Mouse (Mus musculus): ENCODE measurements around the gene Wbp11.

Wbp11 gene

DNA sequence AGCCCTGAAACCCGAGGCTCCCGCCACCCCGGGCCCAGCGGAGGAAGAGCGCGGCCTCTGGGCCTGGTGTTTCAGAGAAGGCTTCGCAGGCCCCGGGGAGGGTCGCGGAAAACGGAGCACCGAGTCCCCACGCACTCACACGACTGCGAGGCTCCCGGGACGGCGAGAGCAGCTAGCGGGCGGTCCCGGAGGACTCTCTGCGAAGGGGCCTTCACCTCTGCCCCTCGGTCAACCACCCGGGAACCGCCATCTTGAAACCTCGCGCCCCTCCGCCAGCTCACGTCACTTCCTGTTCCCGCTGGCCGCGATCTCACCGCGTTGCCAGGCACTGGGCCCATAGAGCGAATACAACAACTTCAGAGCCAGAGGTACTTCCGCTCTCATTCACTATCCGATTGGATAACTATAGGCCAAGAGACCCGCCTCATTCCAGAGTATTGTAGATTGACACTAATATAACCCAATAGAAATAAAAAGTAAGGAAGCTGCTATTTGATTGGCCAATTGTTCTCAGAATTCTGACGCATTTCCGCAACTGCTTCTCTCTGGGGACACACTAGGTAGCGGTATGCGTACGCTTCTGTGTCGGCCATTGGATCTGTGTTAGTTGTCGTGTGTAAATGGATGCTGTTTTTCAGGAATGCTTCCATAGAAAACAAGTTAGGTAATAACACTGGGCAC lies at the start of gene Wbp11:
Wbp11 (minus strand) TSS at position 353 of the 681 bp plus-strand sequence.
- DNase-seq, result peak; percentile 90 to 95

DNA sequence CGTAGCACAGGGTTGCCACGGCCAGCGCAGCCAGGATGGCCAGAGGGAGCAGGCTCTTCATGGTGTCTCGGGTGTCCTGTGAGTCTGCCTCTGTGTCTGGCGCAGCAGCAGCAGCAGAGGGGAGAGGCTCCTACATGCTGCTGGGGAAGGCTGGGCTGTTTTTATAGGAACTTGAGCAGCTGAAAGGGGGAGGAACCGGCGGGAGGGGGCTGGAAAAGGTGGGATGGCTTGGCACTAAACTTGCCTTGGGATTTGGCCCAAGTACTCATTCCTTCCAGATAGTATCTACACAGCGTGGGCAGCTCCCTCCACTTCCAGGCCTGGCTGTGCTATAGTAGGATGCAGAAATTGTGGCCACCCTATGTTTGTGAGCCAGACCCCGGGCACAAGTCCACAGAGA lies 47.6 kb upstream of the Wbp11 start, which contains the start of gene Mgp:
Mgp (minus strand) TSS at position 154 of the 400 bp plus-strand sequence.
- no peak for DNase-seq

DNA sequence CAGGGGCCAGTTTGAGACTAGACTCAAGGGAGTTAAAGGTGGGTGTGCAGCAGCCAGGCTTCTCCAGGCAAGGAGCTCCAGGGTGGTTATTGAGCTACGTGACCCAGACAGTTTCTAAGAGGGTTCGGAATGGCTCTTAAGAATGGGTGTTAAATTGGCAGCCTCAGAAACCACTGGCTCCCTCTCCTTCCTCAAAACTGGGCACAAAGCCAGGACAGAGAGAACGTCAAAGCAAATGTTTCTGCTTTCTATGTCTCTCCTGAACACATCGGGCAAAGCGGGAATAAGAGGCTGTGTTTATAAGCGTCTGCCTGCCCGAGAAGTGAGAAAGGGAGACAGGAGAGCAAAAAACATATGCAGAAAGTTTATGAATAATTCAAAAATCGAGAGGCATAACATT lies 46.6 kb upstream of the Wbp11 start:
- no peak for DNase-seq

DNA sequence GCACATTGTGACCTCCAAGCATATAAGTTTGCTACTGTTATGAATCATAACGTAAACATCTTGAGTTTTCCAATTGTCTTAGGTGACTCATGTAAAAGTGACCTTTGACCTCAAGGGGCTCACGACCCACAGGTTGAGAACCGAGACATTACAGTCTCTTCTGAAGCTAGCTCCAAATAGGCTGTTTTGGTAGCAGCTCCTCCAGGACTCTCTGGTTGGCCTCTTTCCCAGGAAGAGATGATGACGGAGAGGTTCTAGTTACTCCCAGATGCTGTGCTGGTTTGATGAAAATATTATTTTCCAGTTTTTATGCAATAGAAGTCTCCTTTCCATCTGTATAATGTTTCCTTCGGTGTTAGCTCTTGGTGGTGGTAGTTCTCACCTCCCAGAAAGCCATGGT lies 40.9 kb upstream of the Wbp11 start:
- no peak for DNase-seq

DNA sequence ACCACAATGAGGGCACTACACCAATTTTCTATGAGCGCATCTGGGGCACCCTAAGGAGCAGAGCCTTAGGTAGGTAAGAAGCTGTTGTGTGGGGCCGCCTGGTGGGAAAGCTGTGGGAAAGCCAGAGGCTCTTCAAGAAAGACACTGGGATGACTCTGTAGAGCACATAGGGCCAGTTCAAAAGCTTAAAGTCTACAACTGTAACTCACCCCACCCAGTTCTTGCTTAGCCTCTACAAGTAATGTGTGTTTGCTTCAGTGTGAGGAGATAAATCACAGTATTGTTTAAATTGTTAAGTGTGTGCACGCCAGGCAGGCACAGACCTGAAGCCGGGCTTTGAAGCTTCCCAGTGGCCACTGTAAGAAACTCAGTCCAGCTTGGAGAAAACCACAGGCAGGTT lies 38.1 kb upstream of the Wbp11 start:
- no peak for DNase-seq

DNA sequence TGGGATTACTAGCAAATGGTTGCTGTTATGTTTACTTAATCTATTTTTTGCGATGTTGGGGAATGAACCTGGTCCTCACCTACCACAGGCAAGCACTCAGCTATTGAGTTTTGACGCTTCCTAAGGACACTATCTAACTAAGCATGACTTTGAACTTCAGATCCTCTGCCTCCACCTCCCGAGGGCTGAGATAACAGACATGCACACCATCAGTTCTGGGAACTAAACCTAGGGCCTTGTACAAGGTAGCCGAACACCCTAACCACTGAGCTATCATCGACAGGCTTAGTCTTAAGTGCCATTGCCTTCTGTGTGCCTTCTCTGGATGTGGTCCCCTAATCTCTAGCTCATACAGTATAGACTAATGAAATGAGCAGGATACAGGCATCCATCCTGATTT lies 37.3 kb upstream of the Wbp11 start:
- DNase-seq, result no peak

DNA sequence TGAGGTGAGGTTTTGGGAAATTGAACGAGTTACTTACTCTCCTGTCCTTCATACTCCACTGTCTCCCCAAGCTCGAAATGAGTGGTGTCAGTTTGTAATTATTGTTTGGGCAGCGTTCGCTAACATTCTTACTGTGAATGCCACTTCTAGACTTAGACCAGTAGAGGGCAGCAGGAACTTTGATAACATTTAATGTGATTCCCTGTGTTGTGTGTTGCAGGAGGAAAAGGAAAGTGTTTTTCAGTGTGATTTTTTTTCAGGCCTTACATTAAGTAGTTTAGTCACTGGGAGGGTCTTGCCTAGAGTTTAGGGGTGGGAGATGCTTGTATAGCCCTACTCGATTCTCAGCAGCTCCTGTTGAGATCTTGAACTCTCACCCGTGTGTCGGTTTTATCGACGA lies 33.0 kb upstream of the Wbp11 start:
- DNase-seq, result no peak

DNA sequence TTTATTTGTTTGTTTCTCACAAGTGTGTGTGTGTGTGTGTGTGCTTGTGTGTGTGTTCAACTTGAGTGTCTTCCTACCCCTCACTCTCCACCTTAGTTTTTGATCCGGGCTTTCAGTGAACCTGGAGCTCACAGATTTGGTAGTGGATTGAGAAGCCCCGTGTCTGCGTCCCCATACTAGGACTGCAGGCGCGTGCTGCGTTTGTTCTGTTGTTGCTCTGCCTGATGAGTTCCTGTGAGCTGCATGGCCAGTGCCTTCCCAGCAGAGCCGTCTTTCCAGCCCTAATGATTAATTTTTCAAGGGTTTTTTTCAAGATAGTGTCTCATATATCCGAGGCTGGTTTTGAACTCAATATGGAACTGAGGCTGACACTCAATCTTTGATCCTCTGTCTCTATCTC lies 30.4 kb upstream of the Wbp11 start:
- no peak for DNase-seq

DNA sequence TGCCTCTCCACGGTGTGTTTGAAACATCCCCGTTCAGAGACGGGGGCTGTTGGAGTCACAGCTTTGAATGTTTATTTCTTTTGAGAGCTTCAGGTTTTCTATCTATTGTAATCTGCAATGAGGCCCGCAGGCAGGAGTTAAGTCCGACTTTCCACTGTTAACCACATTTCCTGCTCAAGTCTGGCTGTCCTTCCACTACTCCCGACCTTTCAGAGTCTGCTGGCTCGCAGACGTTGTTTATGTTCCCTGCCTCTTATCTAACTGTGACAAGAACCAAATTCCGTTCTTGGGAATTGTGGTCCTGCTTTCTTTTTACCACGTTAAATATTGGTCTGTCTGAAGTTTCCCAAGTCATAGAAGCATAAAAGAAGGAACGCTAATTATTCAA lies 29.8 kb upstream of the Wbp11 start:
- no peak for DNase-seq

DNA sequence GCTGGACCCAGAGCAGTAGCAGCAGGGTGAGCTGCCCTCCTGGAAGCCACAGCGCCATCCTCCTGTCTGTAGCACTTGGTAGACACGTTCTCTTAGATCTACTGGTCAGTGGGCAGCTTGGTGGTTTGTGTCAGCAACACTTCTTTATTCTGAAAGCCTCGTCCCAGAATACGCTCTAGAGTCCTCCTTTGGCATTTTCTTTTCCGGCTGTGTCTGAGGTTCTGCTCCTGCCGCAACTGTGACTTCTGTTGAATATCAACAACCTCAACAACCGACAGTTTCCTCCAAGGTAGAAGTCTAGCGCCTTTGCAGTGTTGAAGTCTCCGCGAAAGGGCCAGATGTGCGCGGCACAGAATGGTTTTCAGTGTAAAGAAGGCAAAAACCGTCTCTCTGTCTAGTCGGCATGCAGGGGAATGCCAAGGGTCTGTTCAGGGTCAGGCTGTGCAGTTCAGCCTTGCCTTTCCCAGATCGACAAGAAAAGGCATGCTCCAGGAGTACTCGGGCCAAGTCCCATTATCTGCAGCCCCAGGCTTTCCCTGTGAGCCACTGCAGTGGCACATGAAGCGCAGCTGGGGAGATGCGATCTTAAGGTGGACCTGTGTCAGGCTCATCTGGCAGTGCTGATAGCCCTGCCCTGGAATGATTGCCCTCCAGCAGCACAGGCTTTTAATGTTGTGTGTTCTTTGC lies 29.3 kb upstream of the Wbp11 start, which contains the start of gene Art4:
Art4 (minus strand) TSS at position 548 of the 687 bp plus-strand sequence.
- peak; percentile 46 to 61 for DNase-seq

DNA sequence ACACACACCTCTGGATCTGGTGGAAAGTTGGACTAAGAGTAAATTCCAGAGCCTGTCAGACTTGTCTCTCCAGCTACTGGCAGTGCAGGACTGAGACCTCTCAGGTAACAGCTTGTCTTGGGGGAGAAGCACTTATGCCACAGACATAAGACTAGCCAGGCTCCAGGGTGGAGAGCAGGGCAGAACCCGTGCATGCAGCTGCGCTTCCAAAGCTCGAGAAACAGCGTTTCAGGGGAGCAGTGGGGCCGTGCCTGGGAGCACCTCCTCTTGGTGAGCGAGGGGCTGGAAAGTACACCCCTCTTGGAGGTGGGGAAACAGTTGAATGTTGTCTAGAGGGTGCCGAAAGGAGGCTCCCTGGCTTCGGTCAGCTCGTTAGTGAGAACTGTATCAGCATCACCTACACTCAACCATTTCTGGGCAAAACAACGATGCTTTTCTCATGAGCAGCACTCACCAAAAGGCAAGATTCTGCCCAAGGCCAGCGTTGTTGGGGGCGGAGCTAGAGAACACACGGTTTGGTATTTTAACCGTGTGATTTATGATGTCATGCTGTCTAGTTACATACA lies 28.1 kb upstream of the Wbp11 start:
- peak in 1 of 2 experiments; percentile 52 for DNase-seq

DNA sequence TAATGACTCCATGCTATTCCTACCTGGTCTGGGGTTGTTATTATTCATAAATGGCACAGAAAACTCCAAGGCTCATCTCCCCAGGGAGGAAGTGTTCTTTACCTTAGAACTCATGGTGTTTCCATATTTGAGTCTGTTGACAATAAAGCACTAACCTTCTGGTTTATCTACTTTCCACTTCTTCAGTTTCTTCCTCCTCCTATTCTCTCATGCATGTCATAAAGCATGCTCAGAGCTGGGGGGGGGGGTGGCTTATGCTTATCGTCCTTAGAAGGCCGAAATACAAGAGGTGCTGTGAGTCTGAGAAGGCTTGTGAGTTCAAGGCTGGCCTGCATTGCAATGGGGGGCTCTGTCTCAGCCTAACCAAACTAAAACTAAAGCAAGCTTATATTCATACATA lies 27.1 kb upstream of the Wbp11 start:
- DNase-seq, result no peak

DNA sequence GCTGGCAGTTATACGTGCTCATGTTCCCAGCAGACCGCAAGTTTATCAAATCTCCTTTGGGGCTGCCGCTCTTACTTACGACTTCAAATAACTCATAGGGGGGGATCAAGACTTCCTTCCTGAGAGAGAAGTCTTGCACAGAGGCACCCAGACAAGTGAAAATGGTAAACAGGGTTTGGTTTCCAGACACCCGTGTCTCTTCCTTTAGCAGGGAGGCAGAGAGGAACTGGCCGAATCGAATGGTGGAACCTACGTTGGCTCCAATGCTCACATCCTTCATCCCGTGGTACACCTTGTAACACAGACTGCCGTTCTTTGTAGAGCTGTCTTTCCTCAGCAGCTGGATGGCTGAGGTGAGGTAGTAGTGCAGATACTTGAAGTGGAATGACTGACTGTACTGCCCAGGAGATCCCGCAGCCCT lies 26.3 kb upstream of the Wbp11 start:
- DNase-seq, result peak; percentile 48 to 79

DNA sequence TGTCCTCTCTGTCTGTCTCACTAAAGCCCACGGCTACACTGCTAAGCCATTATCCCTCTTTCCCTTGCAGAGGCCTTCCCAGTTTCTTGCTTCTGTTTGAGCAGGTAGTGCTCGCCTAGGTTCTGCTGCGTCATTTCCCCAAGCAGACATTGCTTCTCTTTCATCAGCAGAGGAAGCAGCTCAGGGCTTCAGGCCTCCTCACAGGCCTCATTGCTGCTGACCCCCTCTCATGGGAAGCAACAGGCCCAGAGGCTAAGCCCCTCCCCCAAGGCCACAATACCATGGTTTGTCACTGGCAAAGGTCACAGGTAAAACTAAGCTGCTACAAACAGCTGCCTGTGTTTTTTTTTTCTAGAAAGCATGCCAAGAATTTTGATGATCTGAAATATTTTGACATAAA lies 24.7 kb upstream of the Wbp11 start:
- peak in 1 of 2 experiments; percentile 31 for DNase-seq

DNA sequence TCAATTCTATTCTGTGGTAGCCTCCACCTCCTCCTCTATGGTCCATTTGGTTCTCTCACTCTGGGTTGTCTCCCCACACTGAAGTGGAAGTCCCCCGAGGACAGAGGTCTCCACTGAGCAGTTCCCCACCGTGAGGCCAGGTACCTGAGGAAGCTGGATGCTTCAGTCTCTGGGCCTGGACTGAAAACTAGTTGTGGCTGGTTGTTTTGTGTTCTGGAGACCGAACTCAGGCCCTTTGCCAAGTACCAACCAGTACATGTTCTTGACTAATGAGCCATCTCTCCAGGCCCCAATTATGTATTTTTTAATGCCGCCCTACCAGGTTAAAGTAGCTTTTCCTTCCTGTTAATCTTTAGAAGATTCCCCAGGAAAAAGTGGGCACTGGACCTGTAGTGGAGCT lies 24.3 kb upstream of the Wbp11 start:
- DNase-seq, result no peak

DNA sequence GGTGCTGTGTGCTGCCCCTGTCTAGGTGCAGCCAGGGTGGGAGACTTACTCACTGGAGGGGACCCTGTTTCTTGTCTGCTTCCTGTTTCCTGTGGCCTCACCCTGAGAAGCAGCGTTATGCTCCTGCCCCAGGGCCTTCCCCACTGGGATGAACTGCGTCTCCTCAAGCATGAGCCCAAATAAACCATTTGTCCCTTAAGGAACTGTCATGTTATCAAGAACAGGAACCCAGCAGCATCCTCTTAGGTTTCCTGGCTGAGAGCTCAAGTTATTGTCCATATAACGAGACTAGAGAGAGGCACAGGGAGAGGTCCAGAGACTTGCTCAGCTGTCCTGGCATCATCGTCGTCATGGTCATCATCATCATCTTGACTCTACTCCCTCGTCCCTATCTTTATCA lies 22.2 kb upstream of the Wbp11 start:
- no peak for DNase-seq

DNA sequence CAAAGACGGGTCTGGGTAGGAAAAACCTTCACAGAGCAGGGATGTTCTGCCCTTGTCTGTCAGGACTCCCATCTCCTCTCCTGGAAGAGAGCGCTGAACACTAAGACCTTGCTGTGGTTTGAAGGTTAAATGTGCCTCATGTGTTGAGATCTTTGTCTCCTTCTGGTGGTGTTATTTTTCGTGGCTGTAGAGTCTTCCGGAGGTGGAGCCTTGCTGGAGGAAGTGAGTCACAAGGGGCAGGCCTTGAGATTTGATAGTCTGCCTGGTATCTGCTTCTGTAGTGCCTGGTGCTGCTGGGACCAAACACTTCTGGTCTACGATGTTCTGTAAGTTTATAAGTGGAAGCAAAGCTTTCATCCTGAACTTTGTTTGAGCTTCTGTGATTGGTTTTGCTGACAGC lies 20.9 kb upstream of the Wbp11 start:
- DNase-seq, result no peak

DNA sequence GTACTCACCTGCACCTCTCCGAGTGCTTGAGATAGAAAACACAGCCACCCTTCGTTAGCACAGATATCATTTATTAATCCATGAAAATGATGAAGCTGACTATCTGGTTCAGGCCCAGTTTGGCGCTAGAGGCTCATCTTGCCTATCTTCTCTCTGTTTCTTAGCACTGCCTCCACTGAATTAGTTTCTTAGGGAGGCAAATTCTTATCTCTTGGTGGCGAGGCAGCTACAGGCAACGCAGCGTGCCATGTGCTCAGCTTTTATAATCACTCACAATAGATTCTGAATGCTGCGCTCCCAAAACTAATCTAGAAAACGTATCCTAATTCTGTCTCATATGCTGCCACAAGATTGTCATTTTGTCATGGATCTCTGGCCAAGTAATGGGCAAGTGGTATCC lies 20.4 kb upstream of the Wbp11 start:
- no peak for DNase-seq

DNA sequence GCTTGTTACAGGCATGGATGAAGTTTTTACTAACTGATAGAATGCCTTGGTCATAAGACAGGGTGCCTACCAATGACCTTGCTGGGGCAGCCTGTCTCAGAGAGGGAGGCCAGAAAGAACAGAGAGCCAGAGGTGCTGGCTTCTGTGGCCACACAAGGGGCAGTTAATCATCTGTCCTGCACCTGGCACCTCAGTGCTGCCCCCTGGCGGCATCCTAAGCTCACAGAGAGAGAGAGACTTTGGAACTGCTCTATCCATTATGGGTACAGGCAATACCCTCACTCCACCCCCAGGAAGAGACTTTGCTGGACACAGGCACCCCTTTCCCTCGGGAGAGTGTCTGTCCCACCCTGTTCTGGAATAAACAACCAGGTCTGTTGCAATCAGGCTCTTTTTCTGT lies 19.8 kb upstream of the Wbp11 start:
- DNase-seq, result peak in 1 of 2 experiments; percentile 34

DNA sequence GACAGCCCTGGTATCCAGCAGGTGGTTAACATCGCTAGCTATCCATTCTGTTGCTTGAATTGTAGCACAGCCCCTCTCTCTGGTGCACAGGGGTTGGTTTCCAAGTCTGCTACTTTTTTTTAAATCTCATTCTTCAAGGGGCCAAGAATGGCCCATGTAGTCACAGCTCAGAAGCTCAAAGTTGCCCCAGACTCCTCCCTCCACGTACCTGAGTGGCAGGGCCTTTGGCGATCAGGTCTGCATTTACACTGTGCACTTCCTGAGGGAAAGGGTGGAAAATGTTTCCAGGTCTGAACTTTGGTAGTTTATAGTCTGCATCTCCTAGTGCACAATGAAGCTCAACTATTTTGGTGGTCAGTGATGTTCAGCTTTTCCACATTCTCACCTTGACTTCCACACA lies 19.2 kb upstream of the Wbp11 start:
- DNase-seq, result no peak

DNA sequence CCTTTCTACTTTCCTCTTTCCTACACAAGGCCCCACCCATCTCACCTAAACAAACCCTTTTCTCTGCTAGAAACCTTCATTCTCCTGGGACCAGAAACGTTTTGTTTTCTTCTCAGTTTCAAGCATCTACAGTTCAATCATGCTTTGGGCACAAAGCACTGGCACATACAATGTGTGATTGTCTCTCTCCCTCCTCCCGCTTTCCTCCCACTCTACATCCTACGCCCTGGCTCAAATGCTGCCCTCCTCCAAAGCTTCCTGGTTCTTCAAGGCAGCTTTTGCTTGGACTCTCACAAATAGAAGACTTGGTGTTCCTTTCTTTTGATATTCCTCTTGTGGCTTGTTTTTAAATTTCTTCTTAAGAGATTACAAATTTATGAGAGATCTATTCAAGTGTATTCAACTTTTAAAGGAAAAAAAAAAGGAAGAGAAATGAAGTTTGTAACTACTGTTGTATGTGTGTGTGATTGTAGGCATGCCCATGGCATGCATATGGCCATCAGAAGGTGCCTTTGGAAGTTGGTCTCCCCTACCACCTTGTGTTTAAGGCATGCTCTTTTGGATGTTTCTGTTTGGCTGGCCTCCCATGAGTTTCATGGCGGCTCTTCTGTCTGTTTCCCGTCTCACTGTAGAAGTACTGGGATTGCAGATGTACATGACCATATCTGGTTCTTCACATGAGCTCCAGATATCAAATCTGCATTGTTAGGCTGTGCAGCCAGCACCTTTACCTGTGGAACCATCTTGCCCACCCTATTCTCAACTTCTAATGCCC lies 17.9 kb upstream of the Wbp11 start:
- no peak for DNase-seq

DNA sequence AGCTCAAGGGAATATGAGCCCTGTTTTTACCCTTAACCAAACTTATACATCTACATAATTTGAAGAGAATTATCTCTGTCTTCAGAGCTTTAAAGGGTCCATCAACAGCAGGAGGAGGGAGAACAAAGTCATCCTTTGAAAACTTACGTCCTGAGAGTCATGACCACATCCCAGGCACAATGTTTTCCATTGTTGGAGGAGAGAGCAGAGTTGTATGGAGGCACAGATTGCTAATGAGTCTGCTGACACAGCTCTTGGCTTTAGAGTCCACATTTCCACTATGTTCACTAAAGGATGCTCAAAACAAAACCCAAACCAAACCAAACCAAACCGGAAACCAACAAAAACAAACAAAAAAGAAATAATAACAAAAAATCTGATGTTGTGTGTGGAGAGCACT lies 16.9 kb upstream of the Wbp11 start:
- no peak for DNase-seq

DNA sequence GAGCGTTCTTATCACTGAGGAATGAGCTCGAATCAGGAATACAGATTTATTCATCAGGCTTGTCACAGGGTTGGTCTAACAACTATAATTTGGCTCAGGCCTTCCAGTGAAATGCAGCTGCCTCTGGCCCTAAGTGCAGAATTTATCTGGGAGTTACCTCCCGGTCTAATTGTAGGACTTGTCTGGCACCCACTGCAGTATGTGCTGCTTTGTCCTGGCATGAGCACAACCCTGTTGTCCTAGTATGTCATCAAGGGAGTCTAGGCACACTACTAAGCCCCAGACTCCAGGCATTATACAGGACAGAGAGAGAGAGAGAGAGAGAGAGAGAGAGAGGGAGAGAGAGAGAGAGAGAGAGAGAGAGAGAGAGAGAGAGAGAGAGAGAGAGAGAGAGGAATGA lies 9.3 kb upstream of the Wbp11 start:
- DNase-seq, result no peak
